Mouse (Mus musculus): ENCODE data around the gene Tmem94.

- TF ChIP-seq CTCF (IDR thresholded peaks at IDR 0.05; ENCODE audit: insufficient read depth, low read depth, low read length) (no peak), POLR2A (IDR thresholded peaks at IDR 0.05; ENCODE audit: insufficient read depth, low read depth, low read length) (no peak)
Observed at GRCm38 (mm10) chr11:115823774-115824740, 58.8 kb downstream of the Tmem94 start, which contains the start of gene Llgl2.

Measured in olfactory bulb, adult 2 months (tissue).